Mouse (Mus musculus) cortical plate, adult 2 months (tissue): Measurements from ENCODE around the gene Kif26a. TPM values are rescaled to one million over a fixed set of nuclear protein-coding genes. Genes with fewer than 3 reads are reported as not detected.

Source experiments
- H3K27ac ChIP-seq: fragments of 200-500 bp; 2 replicates; pipeline ENCODE4 v1.5.1; 2012; ENCODE audit warnings: low read length, control low read depth, inconsistent platforms; ENCODE audit not compliant: insufficient read depth
- H3K4me1 ChIP-seq: fragments of 200-500 bp; 2 replicates; pipeline ENCODE4 v1.6.1; 2011; ENCODE audit warnings: low read length; ENCODE audit not compliant: control insufficient read depth, insufficient read depth
- H3K4me3 ChIP-seq: fragments of 200-500 bp; 2 replicates; pipeline ENCODE4 v1.5.1; 2011; ENCODE audit warnings: mild to moderate bottlenecking, low read length, control low read depth; ENCODE audit not compliant: insufficient read depth
- CTCF ChIP-seq: fragments of 200-500 bp; IDR thresholded peaks from 2 replicates; pipeline ENCODE4 v1.5.1; 2011; ENCODE audit warnings: mild to moderate bottlenecking, control low read depth, low read length; ENCODE audit not compliant: insufficient read depth; ENCODE audit errors: extremely low read depth
- POLR2A ChIP-seq: fragments of 200-500 bp; IDR thresholded peaks from 2 replicates; pipeline ENCODE4 v1.6.1; 2011; ENCODE audit warnings: mild to moderate bottlenecking, low read length, control low read depth; ENCODE audit not compliant: insufficient read depth; ENCODE audit errors: extremely low read depth
- polyA plus RNA-seq: library from polyadenylated mRNA; depleted of rRNA; stranded (reverse); fragments of >200 nt; gene quantifications from 2 replicates; pipeline ENCODE4 v1.2.3, GENCODE M21; 2012

Kif26a gene
- polyA plus RNA-seq, 1 experiment, result 3.3 TPM

GRCm38 (mm10) chr12:112179687-112180086 lies 33.7 kb downstream of the Kif26a start:
- H3K4me3 ChIP-seq, result no peak overlapping the region
- no peak overlapping the region for H3K27ac ChIP-seq
- H3K4me1 ChIP-seq, result no peaks in the 10 kb centered on the region
- no peak for TF ChIP-seq CTCF
- no peak for TF ChIP-seq POLR2A

GRCm38 (mm10) chr12:112181921-112182608 lies 36.1 kb downstream of the Kif26a start:
- no peak overlapping the region for H3K27ac ChIP-seq

GRCm38 (mm10) chr12:112182609-112182955 lies 36.6 kb downstream of the Kif26a start:
- Histone ChIP-seq H3K4me3 (no peak overlapping the region), H3K27ac (no peak overlapping the region), H3K4me1 (no peaks in the 10 kb centered on the region)
- TF ChIP-seq POLR2A (no peak), CTCF (no peak)

More at GRCm38 (mm10) chr12:112181921-112182608, 36.1 kb downstream of the Kif26a start:
- Histone ChIP-seq H3K4me3 (no peak overlapping the region), H3K4me1 (no peaks in the 10 kb centered on the region)
- TF ChIP-seq POLR2A (no peak), CTCF (no peak)

- H3K27ac ChIP-seq, result peak overlapping the region; percentile 39; the same call in 1 of the 2 replicates
- H3K4me3 ChIP-seq, result no peak overlapping the region
- no peak for TF ChIP-seq CTCF
- no peak for TF ChIP-seq POLR2A
Measured at GRCm38 (mm10) chr12:112183675-112184074, 37.7 kb downstream of the Kif26a start.

GRCm38 (mm10) chr12:112184390-112184789 lies 38.4 kb downstream of the Kif26a start:
- Histone ChIP-seq H3K27ac (peak overlapping the region; percentile 53; the same call in 1 of the 2 replicates), H3K4me1 (no peaks in the 10 kb centered on the region), H3K4me3 (no peak overlapping the region)
- TF ChIP-seq POLR2A (no peak), CTCF (no peak)

More at GRCm38 (mm10) chr12:112183675-112184074, 37.7 kb downstream of the Kif26a start:
- H3K4me1 ChIP-seq, result no peaks in the 10 kb centered on the region

- no peaks in the 10 kb centered on the region for H3K4me1 ChIP-seq
- no peak for TF ChIP-seq POLR2A
- TF ChIP-seq CTCF, result no peak
- H3K4me3 ChIP-seq, result no peak overlapping the region
- no peak overlapping the region for H3K27ac ChIP-seq
Measured at GRCm38 (mm10) chr12:112186899-112187298, 40.9 kb downstream of the Kif26a start.

- H3K4me3 ChIP-seq, result no peak overlapping the region
- H3K27ac ChIP-seq, result no peak overlapping the region
- TF ChIP-seq POLR2A, result no peak
- no peak for TF ChIP-seq CTCF
- no peaks in the 10 kb centered on the region for H3K4me1 ChIP-seq
Measured at GRCm38 (mm10) chr12:112191753-112192152, 45.7 kb downstream of the Kif26a start.

GRCm38 (mm10) chr12:112195019-112195418 lies 49.0 kb downstream of the Kif26a start:
- no peak for TF ChIP-seq CTCF
- no peak for TF ChIP-seq POLR2A
- no peak overlapping the region for H3K4me3 ChIP-seq
- no peak overlapping the region for H3K27ac ChIP-seq
- H3K4me1 ChIP-seq, result no peaks in the 10 kb centered on the region

GRCm38 (mm10) chr12:112196562-112196961 lies 50.6 kb downstream of the Kif26a start:
- Histone ChIP-seq H3K4me1 (no peaks in the 10 kb centered on the region), H3K4me3 (no peak overlapping the region), H3K27ac (no peak overlapping the region)
- TF ChIP-seq CTCF, result no peak
- no peak for TF ChIP-seq POLR2A

GRCm38 (mm10) chr12:112199363-112199762 lies 53.4 kb downstream of the Kif26a start:
- no peak overlapping the region for H3K4me3 ChIP-seq
- H3K4me1 ChIP-seq, result no peaks in the 10 kb centered on the region
- TF ChIP-seq CTCF (no peak), POLR2A (no peak)
- H3K27ac ChIP-seq, result no peak overlapping the region

- TF ChIP-seq CTCF (no peak), POLR2A (no peak)
- H3K4me1 ChIP-seq, result no peaks in the 10 kb centered on the region
- no peak overlapping the region for H3K4me3 ChIP-seq
- no peak overlapping the region for H3K27ac ChIP-seq
Measured at GRCm38 (mm10) chr12:112200045-112200444, 54.0 kb downstream of the Kif26a start.
